Mouse (Mus musculus) T-cell, adult 2 months (primary cell): Measurements from ENCODE around the gene Prr7.
A peak's percentile ranks its signal among the peaks of the same experiment; 100 is the strongest.

Experiments
- DNase-seq: peaks from one replicate; pipeline ENCODE4 v3.0.0; 2022; ENCODE audit warnings: low spot score

Gene Prr7

GRCm38 (mm10) chr13:55449205-55449604 lies 14.9 kb upstream of the Prr7 start:
- DNase-seq: no peak

- peak; percentile 45 for DNase-seq
Observed at GRCm38 (mm10) chr13:55449679-55450441, 14.2 kb upstream of the Prr7 start.

- DNase-seq: no peak
Observed at GRCm38 (mm10) chr13:55450511-55450980, 13.5 kb upstream of the Prr7 start.

- DNase-seq: no peak
Observed at GRCm38 (mm10) chr13:55451296-55451695, 12.8 kb upstream of the Prr7 start.

DNA sequence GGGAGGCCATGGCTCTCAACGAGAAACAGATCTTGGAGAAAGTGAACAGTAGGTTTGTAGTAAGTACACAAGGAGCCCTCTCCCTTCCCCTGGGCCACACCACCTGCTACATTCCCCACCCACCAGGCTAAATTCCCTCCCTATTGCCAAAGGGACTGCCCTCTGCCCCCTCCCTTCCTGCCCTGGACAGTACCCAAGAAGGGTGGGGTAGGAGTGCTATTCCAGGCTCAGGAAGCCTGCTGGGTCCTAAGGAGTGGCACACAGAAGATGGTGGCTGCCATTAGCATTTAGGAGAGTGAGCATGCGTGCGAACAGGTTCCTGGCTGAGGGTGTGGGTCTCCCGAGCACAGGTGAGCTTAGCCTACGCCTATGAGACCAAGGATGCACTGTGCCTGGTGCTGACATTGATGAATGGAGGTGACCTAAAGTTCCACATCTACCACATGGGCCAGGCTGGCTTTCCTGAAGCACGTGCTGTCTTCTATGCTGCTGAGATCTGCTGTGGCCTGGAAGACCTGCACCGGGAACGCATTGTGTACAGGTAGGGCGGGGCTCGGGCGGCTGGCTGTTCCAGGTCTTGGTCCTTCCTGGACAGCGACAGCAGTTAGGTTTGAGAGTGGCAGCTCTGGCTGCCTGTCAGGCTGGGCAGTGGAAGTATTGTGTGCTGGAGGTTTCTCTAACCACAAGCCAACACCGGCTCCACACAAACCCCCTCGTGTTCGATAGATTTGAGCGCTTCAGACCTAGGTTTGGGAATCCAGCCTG lies 12.1 kb upstream of the Prr7 start:
- DNase-seq: no peak

DNA sequence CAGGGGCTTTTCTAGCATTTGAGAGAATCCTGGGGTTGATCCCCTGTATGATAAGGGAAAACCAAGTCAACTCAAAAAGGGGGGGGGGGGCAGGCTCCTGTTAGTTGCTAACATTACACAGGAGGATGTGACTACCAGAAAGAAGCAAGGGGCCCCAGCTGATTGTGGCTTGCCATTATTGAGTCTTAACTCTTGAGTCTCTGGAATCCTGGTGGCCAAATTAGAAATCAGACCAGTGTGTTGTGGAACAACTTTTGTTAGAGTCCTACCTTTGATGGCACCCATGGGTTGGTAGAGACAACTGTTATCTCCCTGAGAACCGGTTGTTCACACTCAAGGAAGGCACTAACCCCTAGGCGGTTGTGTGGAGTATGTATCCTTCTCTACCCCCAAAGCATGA lies 1.1 kb upstream of the Prr7 start:
- DNase-seq: no peak

GRCm38 (mm10) chr13:55463399-55464026 lies 554 bp upstream of the Prr7 start:
- peak; percentile 82 for DNase-seq

DNA sequence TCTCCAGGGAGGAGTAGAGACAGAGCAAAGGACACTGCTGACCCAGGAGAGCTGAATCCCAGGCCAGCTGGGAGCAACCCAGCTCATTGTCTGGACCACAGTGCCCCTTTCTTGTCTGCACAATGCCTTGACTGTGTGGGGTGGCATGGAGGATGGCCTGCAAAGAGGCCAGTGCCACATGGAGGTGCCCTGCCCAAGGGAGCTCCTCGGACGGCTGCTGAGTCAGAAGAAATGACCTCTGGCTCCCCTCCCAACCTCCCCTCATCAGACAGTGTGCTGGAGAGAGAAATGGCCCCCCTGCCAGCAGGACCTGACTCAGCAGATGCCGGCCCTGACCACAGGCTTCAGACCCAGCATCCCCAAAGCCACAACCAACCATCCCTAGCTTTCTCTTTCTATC lies 1.1 kb downstream of the Prr7 start:
- no peak for DNase-seq

- DNase-seq: no peak
Observed at GRCm38 (mm10) chr13:55465830-55466440, 1.9 kb downstream of the Prr7 start.

DNA sequence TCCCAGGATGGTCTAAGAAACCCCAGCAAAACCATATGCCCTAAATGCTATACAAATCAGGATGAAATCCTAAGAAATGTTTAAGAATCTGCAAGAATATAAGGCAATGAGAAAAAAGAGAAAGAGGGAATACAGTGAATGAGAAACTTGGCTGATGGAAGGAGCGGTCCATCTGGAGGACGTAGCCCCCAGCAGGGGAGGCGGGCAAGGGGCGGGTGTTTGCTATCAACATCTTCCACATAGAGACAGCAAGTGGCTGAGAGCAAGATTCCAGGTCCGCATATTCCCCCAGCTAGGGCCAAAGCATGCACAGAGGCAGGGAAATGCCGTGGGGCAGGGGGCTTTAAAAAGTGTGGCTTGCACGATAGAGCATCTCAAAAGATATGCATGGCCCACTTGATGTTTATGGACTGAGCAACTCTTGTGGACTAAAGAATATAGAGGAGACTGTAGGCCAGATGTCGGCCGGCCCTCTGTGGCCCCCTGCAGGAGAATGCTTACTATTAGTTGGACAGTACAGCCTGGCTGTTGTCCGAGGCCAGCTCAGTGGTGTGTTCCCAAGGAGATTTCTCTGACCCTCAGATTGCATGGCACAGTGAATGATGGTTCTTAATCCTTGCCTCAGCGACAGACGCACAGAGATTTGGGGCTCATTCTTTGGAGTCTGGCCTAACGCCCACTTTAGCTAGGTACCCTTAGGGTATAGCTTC lies 4.9 kb downstream of the Prr7 start:
- no peak for DNase-seq

DNA sequence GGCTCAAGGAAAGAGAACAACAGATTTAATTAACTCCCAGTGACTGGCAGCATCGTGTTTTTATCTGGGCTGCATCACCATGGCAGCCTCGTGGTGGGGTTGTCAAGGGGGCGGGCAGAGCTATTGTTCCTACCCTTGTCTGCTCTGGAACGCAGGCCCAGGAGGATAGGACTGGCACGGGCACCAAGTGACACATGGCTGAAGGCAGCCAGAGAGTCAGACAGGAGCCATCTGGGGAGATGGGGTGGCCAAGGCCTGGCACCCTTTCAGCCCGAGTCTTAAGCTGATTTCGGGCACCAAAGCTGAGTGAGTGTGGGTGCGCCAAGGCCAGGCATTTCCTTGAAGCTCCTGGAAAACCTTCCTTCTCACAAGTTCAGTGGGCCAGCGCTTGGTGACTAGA lies 6.3 kb downstream of the Prr7 start:
- DNase-seq: no peak

DNA sequence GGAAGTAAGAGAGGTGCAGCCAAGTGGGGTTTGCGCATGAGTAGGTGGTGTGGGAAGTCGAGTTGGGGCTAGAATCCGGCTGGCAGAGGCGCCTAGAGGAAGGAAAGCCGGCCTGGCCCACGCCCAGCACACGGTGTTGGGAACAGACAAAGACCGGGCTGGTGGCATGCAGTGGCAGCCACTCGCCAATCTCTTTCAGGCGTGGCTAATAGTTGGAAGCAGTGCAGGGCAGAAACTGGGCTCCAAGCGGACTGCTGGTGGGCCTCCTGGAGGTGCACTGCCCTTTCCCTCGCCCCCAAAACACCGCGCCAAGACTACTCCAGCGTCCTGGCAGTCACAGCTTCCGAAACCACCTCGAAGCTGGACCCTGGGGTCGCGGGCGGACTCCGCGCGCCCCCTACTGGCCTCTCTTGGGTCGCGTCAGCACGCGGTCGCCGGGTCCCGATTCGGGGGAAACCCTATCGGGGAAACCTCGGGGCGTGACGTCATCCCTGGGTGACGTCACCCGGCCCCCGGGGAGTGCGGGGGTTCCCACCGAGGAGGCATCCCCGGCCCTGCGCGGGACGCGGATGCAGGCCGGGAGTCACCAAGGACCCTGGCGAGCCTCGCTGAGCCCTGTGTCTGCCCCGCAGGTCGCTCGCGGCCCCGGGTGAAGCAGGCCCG lies 7.2 kb downstream of the Prr7 start:
- DNase-seq: peak; percentile 90

GRCm38 (mm10) chr13:55471819-55472131 lies 7.7 kb downstream of the Prr7 start:
- no peak for DNase-seq

GRCm38 (mm10) chr13:55472132-55473022 lies 8.3 kb downstream of the Prr7 start:
- DNase-seq: peak; percentile 57

GRCm38 (mm10) chr13:55473076-55473831 lies 9.2 kb downstream of the Prr7 start:
- DNase-seq: peak; percentile 39

DNA sequence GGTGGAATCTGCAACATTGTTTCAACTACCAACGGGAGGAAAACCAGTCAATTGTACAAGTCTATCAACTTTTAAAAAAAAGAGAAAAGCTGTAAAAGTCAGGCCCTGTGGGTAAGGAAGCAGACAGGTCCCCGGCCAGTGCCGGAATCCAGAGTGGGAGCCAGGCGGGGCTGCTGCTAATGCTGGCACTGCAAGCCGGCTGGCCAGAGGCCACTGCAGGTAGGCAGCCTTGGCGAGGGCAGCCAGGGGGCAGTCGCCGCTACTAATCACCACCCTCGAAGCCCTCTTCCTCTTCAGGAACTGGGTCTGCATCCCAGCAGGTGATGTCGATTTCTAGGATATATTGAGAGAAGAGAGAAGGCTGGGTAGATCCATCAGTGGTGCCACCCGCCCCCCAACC lies 9.9 kb downstream of the Prr7 start:
- DNase-seq: no peak

GRCm38 (mm10) chr13:55474621-55475069 lies 10.6 kb downstream of the Prr7 start:
- no peak for DNase-seq

GRCm38 (mm10) chr13:55475750-55476149 lies 11.7 kb downstream of the Prr7 start:
- no peak for DNase-seq

- no peak for DNase-seq
Observed at GRCm38 (mm10) chr13:55476256-55476655, 12.2 kb downstream of the Prr7 start.

GRCm38 (mm10) chr13:55477492-55477891 lies 13.4 kb downstream of the Prr7 start:
- no peak for DNase-seq
